Mouse (Mus musculus): ENCODE measurements around the gene Smok2b. TPM values are rescaled to one million over a fixed set of nuclear protein-coding genes. Genes with fewer than 3 reads are reported as not detected.
"Not testable (repeated sequence)": the region's sequence is repeated elsewhere in the genome, so short reads cannot be mapped to it uniquely, and the experiment has no call there.

Smok2b gene
- polyA plus RNA-seq (2017; shearing (Covaris generic)): not detected

DNA sequence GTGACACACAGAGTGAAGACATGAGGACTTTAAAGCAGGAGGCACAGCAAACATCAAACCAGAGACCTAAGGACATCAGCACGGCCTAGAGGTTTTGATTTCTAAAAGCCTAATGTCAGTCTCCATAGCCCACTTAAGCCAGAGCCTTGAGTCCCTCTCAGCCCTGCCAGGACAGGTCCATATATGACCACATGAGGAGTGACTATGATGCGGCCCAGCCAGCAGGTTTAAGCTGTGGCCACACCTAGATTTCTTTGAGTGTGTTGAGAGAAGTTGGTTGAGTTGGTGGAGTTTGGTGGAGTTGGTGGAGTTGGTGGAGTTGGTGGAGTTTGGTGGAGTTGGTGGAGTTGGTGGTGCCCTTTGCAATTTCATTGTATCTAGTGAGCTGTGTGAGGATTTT is at the start of gene Smok2b:
Gene Smok2b, plus strand, starts transcription at position 301 of the 400 bp plus-strand sequence.
- not testable (repeated sequence) for ATAC-seq

DNA sequence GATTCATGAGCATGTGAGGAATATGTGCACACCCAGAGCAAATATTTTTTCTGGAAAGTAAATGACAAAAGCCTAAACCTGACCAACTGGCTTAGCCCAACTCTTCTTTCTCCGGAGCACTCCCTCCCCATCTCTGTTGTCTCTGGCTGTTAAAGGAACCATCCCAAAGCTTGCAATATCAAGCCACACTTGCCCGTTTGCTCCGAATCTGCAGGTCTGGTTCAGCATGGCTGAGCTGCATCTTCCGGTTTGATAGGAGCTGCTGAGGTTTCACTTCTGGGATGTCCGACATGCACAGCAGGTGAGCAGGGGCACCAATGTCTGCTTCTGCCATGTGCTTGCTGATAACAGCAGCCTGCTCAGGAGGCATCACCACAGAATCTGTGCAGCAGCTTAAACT is 49.6 kb upstream of the Smok2b start:
- not testable (repeated sequence) for ATAC-seq

DNA sequence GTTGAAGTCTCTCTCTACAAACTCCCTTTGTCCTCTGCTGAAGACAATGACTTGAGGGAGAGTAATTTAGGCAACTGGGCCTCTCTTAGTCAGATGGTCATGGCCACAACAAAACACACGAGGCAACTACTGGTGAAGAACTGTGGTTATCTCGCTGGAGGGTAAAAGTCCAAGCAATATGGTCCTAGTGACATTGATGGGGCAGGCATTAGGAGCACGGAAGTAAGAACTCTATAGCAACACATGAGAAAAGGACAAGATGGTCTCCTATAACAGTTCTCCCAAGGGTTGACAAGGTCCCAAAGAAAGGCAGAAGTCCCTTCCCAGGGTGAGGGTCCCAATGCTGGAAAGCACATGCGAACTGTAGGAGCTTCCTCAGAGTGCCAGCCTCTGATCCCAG is 47.3 kb upstream of the Smok2b start:
- ATAC-seq: not testable (repeated sequence)

DNA sequence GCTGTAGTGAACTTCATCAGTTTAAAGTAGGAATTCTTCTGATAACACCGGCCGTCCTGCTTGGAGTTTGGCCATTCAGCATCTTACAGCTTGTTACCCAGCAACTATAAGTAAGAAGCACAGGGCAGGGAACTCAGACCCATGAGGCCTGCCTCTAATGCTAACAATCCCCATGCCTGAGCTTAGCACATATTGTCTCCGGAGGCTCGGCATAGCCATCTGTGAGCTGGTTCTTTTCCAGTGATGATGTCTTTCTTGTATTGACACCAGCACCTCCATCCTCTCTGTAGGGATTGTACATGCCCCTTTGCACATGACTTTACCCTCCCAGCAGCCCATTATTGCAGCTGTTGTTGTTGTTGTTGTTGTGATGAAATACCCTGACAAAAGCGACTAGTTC is 45.5 kb upstream of the Smok2b start:
- not testable (repeated sequence) for ATAC-seq

DNA sequence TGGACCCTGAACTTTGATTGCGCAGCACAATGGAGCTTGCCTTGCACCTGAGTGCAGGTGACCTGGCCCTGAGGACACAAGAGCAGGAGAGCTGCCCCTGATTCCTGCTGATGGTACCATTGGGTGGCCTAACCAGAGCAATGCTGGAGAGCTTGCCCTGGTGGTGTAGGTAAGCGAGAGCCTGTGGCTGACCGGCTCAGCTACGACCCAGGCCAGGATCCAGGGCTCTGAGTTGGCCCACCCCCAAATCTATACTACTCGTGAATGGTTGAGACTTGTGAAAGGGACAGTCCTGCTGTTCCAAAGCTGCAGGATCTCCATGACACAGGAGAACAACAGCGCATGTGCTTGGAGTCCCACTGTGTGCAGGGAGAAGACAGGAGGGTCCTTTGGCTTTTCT is 43.5 kb upstream of the Smok2b start:
- ATAC-seq: not testable (repeated sequence)

DNA sequence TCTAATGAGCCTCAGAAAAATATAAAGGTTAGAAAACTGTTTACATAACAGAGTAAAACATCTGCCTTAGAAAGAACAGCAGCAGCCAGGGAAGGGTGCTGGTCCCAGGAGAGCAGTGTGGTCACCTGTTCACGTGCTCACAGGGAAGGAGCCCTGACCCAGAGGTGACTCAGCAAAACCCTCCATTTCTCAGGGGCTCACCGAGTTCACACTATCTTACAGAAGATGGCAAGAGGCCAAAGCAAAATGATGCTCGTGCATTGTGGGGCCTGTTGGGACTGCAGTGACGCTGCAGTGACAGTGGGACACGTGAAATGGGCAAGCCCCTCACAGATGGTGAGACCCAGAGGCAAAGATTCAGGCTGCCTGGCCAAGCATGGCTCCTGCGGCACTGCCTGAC is 42.4 kb upstream of the Smok2b start:
- not testable (repeated sequence) for ATAC-seq

DNA sequence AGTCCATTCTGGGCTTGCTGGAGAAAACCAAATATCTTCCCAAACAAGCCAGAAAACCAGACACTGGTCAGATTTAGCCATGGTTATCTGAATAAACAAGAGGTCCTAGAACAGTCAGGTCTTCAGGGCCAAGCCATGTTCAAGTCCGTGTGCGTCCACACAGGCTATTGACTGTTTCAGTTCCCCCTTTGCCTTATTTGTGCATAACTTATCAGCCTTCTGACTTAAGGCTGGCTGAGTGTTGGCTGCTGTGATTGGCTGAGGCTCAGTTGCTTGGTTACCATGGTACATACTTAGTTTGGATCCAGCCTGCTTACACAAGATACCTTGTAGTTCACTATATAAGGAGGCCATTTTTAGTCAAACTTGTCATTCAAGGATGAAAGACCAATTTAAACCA is 41.2 kb upstream of the Smok2b start:
- ATAC-seq: not testable (repeated sequence)

DNA sequence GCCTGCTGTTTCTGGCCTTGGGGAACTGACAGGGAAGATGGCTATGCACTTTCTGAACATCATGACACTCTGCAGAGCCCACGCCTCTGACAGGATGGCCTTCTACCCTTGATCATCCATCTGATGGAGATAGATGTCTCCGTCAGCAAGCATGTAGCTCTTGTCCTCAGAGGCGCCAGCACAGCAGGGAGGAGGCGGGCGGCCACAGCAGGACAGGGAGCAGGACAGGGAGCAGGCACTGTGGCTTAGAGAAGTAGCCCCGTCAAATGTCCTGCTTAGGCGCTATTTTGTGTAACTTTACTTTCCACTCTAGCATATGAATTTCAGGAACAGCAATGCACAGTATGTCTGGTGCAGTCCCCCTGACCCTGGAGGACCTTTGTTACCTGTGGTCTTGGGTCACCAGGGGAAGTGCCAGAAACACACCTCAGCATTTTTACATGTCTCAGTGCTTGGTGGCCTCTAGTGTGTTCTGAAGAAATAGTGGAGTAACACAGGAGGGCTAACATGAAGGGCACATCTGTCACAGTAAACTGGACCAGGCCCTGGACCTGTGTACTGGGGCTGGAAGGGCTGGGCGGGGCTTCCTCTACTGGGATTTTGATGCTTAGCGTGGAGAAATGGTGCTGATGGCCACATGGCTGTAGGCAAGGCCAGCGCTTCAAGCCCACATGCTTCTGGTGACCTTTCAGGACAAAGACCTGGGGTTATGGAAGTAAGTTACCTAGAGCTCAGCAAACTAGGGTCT is 39.0 kb upstream of the Smok2b start:
- not testable (repeated sequence) for ATAC-seq

DNA sequence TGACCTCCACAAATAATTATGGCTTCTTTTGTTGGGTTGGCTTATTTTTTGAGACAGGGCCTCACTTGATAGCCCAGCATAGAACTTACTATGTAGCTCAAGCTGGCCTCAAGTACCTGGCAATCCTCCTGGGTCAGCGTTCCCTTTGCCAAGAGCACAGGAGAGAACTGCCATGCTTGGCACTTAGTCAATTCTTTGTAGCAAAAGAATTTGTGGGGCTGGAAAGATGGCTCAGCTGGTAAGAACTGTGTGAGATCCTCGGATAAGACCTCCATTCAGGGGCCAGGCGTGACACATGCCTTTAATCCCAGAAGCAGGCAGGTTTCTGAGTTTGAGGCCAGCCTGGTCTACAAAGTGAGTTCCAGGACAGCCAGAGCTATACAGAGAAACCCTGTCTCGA is 33.6 kb upstream of the Smok2b start:
- not testable (repeated sequence) for ATAC-seq

DNA sequence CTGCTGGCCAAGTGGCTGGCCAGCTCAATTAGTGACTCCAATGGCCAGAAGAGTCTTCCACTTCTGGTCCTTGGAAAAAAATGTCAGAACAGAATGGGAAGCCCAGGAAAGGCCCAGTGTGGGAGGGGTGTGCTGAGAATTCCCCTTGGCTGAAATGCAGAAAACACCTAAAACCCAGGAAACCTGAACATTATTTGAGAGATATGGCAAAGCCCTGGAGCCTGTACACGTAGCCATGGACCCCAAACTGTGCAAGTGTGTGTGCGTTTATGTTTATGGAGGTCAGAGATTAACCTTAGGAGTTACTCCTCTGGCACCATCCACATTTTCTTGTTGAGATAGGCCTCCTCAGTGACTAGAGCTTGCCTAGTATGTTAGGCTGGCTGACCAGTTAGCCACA is 31.2 kb upstream of the Smok2b start:
- ATAC-seq: not testable (repeated sequence)

DNA sequence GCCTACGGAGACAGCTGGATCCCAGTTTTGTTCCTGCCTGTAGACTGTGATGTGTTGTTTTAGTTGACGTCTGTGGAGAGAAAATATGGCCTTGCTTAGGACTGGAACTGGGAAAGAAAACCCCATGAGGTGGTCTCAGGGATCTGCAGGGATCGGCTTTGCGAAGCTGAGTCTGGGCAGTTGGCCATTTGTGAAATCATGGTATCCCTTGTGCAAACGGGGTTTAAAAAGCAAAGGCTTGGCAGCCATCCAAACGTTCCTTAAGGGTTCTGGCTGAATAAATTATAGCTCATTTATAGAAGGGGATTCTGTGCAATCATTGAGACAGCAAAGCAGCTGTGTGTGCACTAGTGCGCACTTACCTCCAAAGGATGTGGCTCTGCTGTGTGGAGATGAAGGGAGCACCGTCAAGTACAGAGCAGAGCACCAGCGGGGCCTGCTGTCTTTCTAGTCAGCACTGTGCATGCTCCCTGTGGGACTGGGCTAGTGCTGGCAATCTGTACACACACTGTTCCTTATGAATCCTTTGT is 30.1 kb upstream of the Smok2b start:
- not testable (repeated sequence) for ATAC-seq

DNA sequence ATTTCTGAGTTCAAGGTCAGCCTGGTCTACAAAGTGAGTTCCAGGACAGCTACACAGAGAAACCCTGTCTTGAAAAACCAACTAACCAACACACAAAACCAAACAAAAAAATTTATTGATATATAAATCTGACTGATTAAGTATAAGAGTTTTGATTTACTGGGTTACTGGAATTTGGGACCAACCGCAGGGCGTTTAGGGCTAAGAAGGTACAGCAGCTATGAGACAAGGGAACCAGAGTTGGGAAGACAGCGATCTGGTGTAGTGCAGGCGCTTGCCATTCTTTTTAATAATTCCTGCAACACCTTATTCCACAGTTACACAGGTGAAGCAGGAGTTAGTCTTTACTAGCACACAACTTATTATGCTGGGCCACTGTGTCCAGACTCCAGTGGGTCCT is 28.5 kb upstream of the Smok2b start:
- not testable (repeated sequence) for ATAC-seq

DNA sequence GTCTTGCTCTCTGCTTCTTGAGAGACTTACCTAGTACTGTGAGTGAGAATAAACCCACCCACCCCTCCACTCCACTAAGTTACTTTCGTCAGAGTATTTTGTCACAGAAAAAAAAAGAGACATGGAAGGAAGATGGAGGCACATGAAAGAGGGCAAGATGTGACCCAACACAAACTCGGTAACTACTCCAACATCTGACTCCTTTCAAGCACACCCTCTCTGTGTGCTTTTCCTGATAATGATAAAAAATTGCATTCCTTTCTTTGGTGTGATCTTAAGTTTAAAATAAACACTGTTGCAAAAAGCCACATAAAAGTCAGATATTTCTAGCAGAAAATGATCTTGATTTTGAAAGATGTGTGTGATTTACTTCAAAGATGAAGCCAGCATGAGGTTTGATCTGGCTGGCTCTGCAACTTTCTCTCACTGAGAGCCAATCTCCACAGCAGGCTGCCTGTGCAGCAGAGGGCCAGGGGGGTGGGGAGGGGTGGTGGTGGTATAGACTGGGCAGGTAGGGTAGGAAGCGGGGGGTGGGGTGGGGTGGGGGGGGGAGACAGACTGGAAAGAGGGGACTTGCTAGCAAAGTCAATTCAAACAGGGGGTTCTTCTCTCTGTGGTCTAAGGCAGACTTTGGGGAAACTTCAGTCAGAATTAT is 27.5 kb upstream of the Smok2b start:
- not testable (repeated sequence) for ATAC-seq

DNA sequence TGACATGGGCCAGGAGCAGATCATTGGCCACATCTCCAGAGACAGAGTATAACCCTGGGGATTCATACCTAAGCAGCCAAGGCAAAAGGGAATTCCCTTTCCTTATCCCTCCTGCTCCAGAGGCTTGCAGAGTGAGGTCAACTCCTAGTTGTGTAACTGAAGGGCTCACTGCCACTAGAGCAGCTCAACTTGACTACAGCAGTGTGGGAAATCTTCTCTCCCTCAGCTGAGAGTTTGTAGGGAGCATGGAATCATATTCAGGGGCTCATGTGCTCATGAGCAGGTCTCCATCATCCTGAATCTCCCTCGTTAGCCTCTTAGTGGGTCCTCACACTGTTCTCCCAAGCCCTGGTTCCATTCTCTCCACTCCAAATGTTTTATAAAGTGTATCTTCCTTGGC is 24.8 kb upstream of the Smok2b start:
- ATAC-seq: not testable (repeated sequence)

DNA sequence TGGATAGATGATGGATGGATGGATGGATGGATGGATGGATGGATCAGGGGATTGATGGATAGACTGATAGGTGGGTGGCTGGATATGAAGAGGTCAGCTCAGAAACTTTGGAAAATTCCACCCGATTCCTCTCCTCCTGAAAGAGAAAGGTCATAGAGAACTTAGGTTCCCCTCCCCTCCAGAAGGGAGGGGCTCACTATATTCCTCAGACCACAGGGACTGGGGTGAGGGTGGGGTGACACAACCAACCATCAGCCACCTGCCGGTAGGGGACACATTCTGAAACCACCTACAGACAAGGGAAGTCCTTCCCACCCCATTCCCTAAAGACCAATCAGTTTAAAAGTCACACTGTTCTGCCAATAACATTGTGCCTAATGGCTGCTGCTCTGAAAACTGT is 23.6 kb upstream of the Smok2b start:
- ATAC-seq: no peak

DNA sequence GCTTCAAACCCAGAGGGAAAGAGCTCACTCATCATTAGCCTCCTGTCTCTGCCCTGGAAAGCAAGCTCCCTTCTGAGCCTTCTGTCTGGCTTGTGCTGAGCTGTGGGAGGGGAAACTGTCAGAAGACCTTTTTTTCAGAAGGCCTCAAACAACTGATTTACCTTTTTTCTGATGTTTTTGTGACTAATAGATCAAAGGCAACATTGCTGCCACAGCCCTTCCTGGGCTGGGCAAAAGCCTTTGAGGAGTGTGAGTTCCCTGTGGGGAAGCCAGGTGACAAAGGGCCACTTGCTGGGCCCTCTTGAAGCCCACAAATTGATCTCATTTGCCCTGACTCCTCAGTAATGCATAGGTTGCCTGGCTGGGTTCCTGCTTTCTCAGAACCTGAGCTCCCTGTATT is 21.6 kb upstream of the Smok2b start:
- ATAC-seq: peak; percentile 84

DNA sequence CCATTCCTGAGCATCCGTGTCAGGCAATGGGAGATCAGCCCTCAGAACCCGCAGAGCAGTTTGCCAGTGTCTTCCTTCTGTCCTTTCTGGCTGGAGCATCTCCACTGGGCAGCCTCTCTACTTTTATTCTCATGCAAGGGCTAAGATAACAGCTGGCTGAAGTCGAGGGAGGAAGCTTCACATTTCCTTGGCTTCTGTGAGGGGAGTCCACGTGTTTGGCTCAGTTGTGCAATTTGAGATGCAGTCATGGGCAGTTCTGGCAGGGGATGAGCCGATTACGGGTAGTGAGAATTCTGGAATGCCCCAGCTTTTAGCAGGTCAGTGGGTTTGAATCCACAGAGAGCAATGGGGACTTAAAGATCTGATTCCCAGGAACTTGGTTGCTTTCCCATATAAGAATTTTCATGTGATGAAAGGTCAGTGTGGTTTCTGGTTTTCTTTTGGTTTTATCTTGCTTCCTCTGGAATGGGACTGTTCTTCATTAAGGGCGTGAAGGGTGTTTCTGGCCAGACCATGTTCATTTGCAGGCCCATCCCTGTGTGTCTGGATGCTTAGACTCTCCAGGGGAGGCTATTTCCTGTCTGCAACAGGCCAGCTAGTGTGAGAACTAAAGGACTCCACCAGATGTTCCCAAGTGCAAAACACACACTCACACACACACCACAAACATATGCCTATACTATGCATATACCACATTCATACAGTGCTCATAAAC is 17.8 kb upstream of the Smok2b start:
- ATAC-seq: no peak

DNA sequence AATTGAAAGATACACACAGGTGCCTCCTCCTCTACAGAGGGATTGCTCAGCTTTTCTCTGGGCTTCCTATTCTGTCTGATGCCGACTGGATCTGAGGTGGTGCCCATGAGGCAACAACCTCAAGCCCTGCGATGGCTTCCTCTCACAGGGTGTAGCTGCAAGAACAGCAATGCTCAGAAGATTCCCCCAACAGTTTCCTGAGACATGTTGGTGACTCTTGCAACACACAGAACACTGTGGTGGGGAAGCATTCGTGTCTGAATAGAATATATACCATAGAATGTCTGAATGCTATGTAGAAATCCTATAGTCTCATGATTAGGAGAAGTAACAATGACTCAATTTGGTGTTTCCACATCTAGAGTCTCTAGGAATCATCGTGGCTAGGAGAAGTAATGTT is 15.9 kb upstream of the Smok2b start:
- no peak for ATAC-seq

DNA sequence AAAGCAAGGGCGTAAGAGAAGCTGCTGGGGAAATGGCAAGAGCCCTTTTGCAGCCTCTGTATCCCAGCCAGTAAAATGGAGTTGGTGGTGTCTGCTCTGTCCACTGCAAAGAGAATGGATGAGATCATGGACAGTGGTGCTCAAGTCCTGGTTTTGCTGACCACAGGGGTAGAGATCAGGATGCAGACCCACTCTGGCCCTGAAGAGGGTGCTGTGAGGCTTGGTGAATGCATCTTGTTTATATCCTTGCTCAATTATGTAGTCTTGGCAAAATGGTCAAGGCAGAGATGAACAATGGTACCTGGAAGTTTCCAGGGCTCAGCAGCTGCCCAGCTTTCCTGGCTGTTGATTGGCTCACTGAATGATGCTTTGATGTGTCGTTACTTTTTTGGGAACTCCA is 14.5 kb upstream of the Smok2b start:
- no peak for ATAC-seq

DNA sequence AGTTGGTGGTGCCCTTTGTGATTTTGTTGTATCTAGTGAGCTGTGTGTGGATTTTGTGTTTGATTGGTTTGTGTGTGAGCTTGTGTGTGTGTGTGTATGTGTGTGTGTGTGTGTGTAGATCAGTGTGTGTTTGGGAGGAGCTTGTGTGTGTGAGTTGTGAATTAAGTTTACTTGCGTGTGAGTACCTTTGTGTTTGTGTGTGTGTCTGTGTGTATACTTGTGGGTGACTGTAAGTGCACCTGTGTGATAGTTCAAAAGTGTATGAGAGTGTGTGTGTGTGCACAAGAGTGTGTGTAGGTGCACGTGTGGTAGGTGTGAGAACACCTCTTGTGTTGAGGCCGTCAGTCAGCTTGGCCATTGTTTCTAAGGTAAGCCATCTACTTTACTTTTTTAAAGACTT is 9.2 kb upstream of the Smok2b start, which contains the start of gene Smok2a:
Gene Smok2a, plus strand, starts transcription at position 301 of the 400 bp plus-strand sequence.
- ATAC-seq: no peak

DNA sequence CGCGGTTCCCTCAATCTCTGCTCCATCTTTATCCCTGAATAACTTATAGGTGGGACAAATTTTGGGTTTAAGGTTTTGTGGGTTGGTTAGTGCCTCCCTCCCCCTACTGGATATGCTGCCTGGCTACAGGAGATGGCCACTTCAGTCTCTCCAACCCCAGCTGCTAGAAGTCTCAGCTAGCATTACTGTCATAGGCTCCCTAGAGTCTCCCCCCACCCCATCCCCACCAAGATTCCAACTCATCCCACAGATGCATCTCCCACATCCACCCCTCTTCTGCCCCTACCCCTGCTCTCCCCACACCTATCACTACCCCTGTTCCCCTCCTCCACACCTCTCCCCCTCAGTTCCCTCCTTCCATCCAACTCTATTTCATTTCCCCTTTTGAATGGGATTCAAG is 8.1 kb upstream of the Smok2b start:
- not testable (repeated sequence) for ATAC-seq

DNA sequence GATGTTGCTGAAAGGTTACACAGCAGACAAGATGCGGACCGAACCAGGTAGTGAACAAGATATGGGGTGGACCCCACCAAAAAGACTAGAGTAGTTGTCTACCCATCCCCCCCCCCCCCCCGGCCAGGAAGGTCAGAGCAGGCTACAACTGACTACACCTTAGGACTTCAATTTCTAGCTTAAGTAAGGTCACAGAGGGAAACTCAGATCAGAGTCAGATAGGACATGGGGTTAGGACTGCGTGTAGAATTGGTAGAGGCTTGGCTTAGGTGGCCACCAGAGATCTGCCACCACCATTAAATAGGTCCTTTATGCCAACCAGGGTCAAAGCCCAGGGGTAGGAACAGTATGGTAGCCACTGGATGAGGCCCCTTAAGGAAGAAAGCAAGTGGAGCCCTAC is 9.4 kb downstream of the Smok2b start:
- ATAC-seq: not testable (repeated sequence)

Measured in inflammation-experienced regulatory T-cells, adult 6 months (primary cell).